Mouse (Mus musculus): Measurements from ENCODE around the gene Shroom3. TPM values are rescaled to one million over a fixed set of nuclear protein-coding genes. Genes with fewer than 3 reads are reported as not detected.

Shroom3 gene
- polyA plus RNA-seq, 1 experiment from 2014 or later = 5.1 TPM

DNA sequence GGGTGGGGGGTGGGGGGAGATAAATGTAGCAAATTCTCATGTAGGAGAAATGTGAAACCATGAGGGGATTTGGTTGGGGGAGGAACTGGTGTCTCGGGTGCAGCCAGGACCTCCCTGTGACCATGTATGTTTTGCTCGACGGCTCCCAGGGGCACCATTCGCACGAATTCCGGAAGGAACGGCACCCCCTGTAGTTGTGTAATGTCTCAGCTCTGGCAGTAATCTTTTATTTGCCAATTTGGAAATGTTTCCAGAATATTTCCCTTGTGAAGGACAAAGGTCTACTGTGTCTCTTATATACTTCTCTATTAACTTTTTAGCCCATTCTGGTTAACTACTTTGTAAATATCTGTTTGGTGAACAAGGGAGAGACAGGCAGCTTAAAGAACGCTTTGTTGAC is 27.5 kb downstream of the Shroom3 start:
- no peaks in the 10 kb centered on the region for H3K9me3 ChIP-seq (ENCODE audit: control insufficient read depth, low read length)
- WGBS = 78% methylated on average over 8 of the region's 8 CpGs
- peaks cover 3% of the 10 kb centered on the region for H3K4me1 ChIP-seq (ENCODE audit: control insufficient read depth, insufficient read depth, low read length)
- no peak for ATAC-seq (ENCODE audit: insufficient read depth, low FRiP score, low TSS enrichment)
- DNase-seq (ENCODE audit: low spot score) = no peak
- no peak overlapping the region for H3K9ac ChIP-seq (ENCODE audit: low read length)
- no peak overlapping the region for H3K27ac ChIP-seq (ENCODE audit: low read depth, low read length)
- no peak overlapping the region for H3K4me3 ChIP-seq (ENCODE audit: low read depth, low read length)
- no peaks in the 10 kb centered on the region for H3K27me3 ChIP-seq (ENCODE audit: control insufficient read depth, insufficient read depth, low read length)
- H3K4me2 ChIP-seq (ENCODE audit: low read depth) = no peak overlapping the region
- H3K36me3 ChIP-seq (ENCODE audit: control insufficient read depth, insufficient read depth, low read length) = no peaks in the 10 kb centered on the region

DNA sequence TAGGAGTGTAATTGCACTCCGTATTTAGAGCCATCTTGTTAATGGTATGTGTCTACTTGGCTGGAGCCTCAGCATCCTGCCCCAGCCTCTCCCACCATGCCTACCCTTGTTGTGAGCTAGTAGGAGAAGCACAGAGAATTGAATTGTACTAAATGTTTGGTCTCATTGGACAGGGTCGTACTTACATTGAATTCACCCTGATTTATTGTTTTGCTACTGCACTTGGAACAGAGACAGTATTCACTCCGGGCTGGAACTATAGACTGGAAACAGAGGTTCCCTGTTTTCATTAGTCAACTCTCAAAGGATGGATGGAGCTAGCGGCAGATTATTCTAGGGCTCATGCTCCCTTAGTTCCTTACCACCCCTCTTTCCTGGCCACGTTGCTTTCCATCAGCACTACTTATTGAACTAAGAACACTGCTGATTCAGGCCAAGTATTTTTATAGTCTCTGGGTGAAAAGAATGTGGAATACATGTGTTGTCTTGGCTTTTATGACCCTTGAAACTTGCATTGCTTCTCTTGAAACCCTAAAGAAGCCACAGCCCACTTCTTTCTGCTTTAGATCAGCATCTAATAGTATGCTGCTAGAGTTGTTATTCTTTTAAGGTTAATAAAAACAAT is 28.5 kb downstream of the Shroom3 start:
- Histone ChIP-seq H3K27ac (ENCODE audit: low read depth, low read length) (0 out of 2 replicates have a peak overlapping the region, but pooled peaks have one; percentile 34), H3K4me3 (ENCODE audit: low read depth, low read length) (no peak overlapping the region), H3K36me3 (ENCODE audit: control insufficient read depth, insufficient read depth, low read length) (no peaks in the 10 kb centered on the region), H3K9ac (ENCODE audit: low read length) (no peak overlapping the region), H3K9me3 (ENCODE audit: control insufficient read depth, low read length) (no peaks in the 10 kb centered on the region), H3K4me1 (ENCODE audit: control insufficient read depth, insufficient read depth, low read length) (peaks cover 3% of the 10 kb centered on the region), H3K4me2 (ENCODE audit: low read depth) (no peak overlapping the region), H3K27me3 (ENCODE audit: control insufficient read depth, insufficient read depth, low read length) (no peaks in the 10 kb centered on the region)
- 32% methylated on average over 5 of the region's 5 CpGs for WGBS
- peak; percentile 65 for ATAC-seq (ENCODE audit: insufficient read depth, low FRiP score, low TSS enrichment)
- peak; percentile 34 for DNase-seq (ENCODE audit: low spot score)

DNA sequence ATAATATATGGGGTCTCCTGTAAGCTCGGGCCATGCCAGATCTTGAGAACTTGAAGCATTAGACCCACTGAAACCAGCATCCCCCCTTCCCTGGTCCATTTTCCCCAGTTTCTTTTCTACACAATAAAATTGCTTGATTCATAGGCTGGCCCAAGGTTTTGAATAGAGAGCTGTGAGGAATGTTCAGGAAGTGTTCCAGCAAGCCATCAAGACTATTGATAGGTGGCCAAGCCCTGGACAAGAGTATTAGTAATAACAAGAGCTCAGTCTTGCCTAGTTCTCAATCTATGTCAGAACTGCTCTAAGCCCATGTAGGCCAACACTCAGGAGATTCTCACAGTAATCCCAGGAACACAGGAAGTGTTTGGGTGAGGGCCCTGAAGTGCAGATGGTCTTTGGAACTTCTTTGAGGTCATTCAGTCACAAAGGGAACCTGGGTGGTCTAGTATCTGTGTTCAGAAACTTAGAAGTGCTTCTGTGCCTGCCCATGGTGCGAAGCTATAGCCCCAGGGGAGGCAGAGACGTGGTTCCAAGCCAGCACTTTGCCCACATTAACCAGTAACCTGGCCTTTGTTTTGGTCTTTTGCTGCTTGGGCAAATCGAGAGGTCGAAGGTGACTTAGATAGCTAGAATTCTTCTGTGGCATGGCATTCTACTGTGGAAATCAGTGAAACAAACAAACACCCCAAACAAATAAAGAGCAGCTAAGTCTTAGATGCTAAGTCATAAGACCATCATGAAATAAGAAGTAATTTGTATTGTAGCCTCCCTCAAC is 29.6 kb downstream of the Shroom3 start:
- H3K27ac ChIP-seq (ENCODE audit: low read depth, low read length) = no peak overlapping the region
- H3K4me1 ChIP-seq (ENCODE audit: control insufficient read depth, insufficient read depth, low read length) = peaks cover 1% of the 10 kb centered on the region
- WGBS = 85% methylated on average over 5 of the region's 5 CpGs
- ATAC-seq (ENCODE audit: insufficient read depth, low FRiP score, low TSS enrichment) (no peak), DNase-seq (ENCODE audit: low spot score) (no peak)
- H3K4me3 ChIP-seq (ENCODE audit: low read depth, low read length) = no peak overlapping the region
- no peak overlapping the region for H3K9ac ChIP-seq (ENCODE audit: low read length)
- H3K27me3 ChIP-seq (ENCODE audit: control insufficient read depth, insufficient read depth, low read length) = no peaks in the 10 kb centered on the region
- no peak overlapping the region for H3K4me2 ChIP-seq (ENCODE audit: low read depth)
- no peaks in the 10 kb centered on the region for H3K9me3 ChIP-seq (ENCODE audit: control insufficient read depth, low read length)
- no peaks in the 10 kb centered on the region for H3K36me3 ChIP-seq (ENCODE audit: control insufficient read depth, insufficient read depth, low read length)

DNA sequence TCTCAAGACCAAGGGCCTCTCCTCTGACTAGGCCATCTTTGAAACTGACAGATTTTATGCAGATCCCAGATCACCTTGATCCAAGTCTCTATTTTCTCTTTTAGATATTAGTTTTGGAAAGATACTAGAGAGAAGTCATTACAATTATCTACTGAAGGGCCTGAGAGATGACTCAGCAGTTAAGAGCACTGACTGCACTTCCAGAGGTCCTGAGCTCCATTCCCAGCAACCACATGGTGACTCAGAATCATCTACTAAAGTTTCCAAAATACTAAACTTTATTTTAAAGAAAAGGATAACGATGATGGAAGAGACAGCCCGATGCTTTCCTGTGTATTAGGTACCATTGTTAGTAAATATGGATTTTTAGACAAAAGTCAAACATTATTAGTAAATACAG is 31.7 kb downstream of the Shroom3 start:
- Histone ChIP-seq H3K4me2 (ENCODE audit: low read depth) (no peak overlapping the region), H3K4me1 (ENCODE audit: control insufficient read depth, insufficient read depth, low read length) (no peaks in the 10 kb centered on the region), H3K9me3 (ENCODE audit: control insufficient read depth, low read length) (no peaks in the 10 kb centered on the region), H3K9ac (ENCODE audit: low read length) (no peak overlapping the region), H3K27ac (ENCODE audit: low read depth, low read length) (no peak overlapping the region), H3K27me3 (ENCODE audit: control insufficient read depth, insufficient read depth, low read length) (no peaks in the 10 kb centered on the region), H3K4me3 (ENCODE audit: low read depth, low read length) (no peak overlapping the region), H3K36me3 (ENCODE audit: control insufficient read depth, insufficient read depth, low read length) (no peaks in the 10 kb centered on the region)
- WGBS = 97% methylated on average over 2 of the region's 2 CpGs
- no peak for DNase-seq (ENCODE audit: low spot score)
- no peak for ATAC-seq (ENCODE audit: insufficient read depth, low FRiP score, low TSS enrichment)

DNA sequence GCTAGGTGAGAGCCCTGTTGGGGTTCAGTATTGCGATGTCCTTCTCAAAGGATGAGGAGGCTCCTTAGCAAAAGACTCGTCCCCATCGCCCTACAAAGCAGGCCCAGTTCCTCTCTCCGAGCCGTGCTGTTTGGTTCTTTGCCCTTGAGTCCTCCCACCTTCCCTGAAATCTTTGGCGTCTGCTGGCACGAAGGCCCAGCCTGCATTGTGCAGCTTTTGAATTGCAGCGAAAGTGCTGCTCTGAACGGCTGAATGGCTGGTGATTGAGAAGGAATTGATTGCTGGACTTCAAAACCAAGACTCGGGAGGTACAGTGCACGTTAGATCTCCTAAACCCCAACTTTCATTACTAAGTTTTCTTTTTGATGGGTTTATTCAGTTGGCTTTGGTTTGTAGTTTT is 32.1 kb downstream of the Shroom3 start:
- Histone ChIP-seq H3K27ac (ENCODE audit: low read depth, low read length) (no peak overlapping the region), H3K4me1 (ENCODE audit: control insufficient read depth, insufficient read depth, low read length) (no peaks in the 10 kb centered on the region), H3K9ac (ENCODE audit: low read length) (no peak overlapping the region), H3K36me3 (ENCODE audit: control insufficient read depth, insufficient read depth, low read length) (no peaks in the 10 kb centered on the region), H3K9me3 (ENCODE audit: control insufficient read depth, low read length) (no peaks in the 10 kb centered on the region), H3K4me2 (ENCODE audit: low read depth) (no peak overlapping the region), H3K4me3 (ENCODE audit: low read depth, low read length) (no peak overlapping the region), H3K27me3 (ENCODE audit: control insufficient read depth, insufficient read depth, low read length) (no peaks in the 10 kb centered on the region)
- ATAC-seq (ENCODE audit: insufficient read depth, low FRiP score, low TSS enrichment) (no peak), DNase-seq (ENCODE audit: low spot score) (no peak)
- WGBS = 49% methylated on average over 11 of the region's 11 CpGs

DNA sequence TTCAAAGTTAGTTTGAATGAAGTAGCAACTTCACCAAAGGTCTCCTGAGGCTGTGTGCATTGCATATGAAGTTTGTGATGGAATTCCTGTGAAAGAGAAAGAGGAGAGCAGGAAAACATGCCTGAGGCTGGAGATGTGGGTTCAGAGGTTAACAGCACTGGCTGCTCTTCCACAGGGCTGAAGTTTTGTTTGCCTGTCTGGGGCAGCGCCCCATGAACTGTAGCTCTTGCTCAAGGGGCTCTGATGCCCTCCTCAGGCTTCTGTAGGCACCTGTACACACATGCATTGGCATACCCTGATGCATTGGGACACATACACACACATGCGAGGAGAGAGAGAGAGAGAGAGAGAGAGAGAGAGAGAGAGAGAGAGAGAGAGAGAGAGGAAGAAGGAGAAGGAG is 32.7 kb downstream of the Shroom3 start:
- Histone ChIP-seq H3K9ac (ENCODE audit: low read length) (no peak overlapping the region), H3K36me3 (ENCODE audit: control insufficient read depth, insufficient read depth, low read length) (no peaks in the 10 kb centered on the region), H3K9me3 (ENCODE audit: control insufficient read depth, low read length) (no peaks in the 10 kb centered on the region), H3K4me1 (ENCODE audit: control insufficient read depth, insufficient read depth, low read length) (no peaks in the 10 kb centered on the region), H3K27me3 (ENCODE audit: control insufficient read depth, insufficient read depth, low read length) (no peaks in the 10 kb centered on the region), H3K4me2 (ENCODE audit: low read depth) (no peak overlapping the region), H3K4me3 (ENCODE audit: low read depth, low read length) (no peak overlapping the region), H3K27ac (ENCODE audit: low read depth, low read length) (no peak overlapping the region)
- WGBS = 85% methylated on average over 2 of the region's 2 CpGs
- ATAC-seq (ENCODE audit: insufficient read depth, low FRiP score, low TSS enrichment) (no peak), DNase-seq (ENCODE audit: low spot score) (no peak)

DNA sequence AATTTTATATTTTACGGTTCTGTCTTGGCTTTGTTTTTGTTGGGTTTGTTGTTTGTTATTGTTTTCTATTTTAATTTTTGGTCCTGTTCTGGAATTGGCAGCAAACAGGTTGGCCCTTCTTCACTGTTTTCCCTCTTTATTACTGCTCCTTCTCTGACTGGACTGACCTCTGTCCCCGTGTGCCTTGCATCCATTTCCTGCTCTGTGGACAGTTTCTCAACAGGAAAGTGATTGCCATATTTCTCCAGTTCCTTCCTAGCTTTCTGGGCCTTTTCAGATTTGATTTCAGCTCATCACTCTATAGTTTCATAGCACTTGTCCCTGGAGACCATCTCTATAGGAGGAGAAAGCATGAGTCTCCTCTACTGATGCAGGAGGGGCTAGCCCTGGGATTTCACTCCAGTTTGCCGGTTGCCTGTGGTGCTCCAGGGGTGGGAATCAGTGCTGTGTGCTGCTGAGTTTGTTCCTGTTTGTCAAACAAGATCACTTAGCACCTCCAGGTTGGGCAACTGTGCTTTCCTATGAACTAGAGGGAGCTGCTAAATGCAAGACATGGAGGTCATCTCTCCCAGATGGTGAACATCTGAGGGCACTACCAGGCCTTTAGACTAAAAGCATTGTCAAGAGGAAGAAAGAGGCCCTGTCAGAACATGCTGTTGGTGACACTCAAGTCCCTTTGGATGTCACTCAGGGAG is 34.6 kb downstream of the Shroom3 start:
- H3K36me3 ChIP-seq (ENCODE audit: control insufficient read depth, insufficient read depth, low read length) = no peaks in the 10 kb centered on the region
- no peak overlapping the region for H3K4me3 ChIP-seq (ENCODE audit: low read depth, low read length)
- no peak overlapping the region for H3K27ac ChIP-seq (ENCODE audit: low read depth, low read length)
- no peaks in the 10 kb centered on the region for H3K9me3 ChIP-seq (ENCODE audit: control insufficient read depth, low read length)
- no peak for ATAC-seq (ENCODE audit: insufficient read depth, low FRiP score, low TSS enrichment)
- WGBS = 76% methylated on average over 3 of the region's 3 CpGs
- H3K9ac ChIP-seq (ENCODE audit: low read length) = no peak overlapping the region
- H3K4me1 ChIP-seq (ENCODE audit: control insufficient read depth, insufficient read depth, low read length) = no peaks in the 10 kb centered on the region
- H3K27me3 ChIP-seq (ENCODE audit: control insufficient read depth, insufficient read depth, low read length) = no peaks in the 10 kb centered on the region
- DNase-seq (ENCODE audit: low spot score) = no peak
- no peak overlapping the region for H3K4me2 ChIP-seq (ENCODE audit: low read depth)

DNA sequence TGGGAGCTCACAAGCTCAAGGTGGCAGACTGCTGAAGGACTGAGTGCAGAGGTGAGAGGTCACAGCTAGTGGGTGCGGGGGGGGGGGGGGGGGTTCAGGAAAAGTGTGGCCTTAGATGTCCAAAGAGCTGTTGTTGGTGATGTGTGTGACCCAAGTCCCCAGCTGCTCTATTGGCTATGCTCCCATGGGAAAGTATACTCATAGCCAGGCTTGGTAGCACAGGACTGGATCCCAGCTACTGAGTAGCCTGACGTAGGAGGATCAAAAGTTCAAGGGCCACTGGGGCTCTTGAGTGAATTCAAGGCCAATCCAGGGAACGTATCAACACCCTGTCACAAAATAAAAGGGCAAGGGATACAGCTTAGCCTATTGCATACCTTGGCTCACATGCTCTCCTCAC is 35.6 kb downstream of the Shroom3 start:
- WGBS = 93% methylated on average over 3 of the region's 3 CpGs
- ATAC-seq (ENCODE audit: insufficient read depth, low FRiP score, low TSS enrichment) = no peak

More for the DNA sequence above, 35.6 kb downstream of the Shroom3 start:
- Histone ChIP-seq H3K36me3 (ENCODE audit: control insufficient read depth, insufficient read depth, low read length) (no peaks in the 10 kb centered on the region), H3K9me3 (ENCODE audit: control insufficient read depth, low read length) (no peaks in the 10 kb centered on the region), H3K4me1 (ENCODE audit: control insufficient read depth, insufficient read depth, low read length) (no peaks in the 10 kb centered on the region), H3K9ac (ENCODE audit: low read length) (no peak overlapping the region), H3K4me2 (ENCODE audit: low read depth) (no peak overlapping the region), H3K27me3 (ENCODE audit: control insufficient read depth, insufficient read depth, low read length) (no peaks in the 10 kb centered on the region), H3K27ac (ENCODE audit: low read depth, low read length) (no peak overlapping the region), H3K4me3 (ENCODE audit: low read depth, low read length) (no peak overlapping the region)
- DNase-seq (ENCODE audit: low spot score) = no peak
